Mouse (Mus musculus): ENCODE measurements around the gene Hist1h1b.
"Not testable (repeated sequence)": the region's sequence is repeated elsewhere in the genome, so short reads cannot be mapped to it uniquely, and the experiment has no call there.

The Hist1h1b gene

GRCm38 (mm10) chr13:21782361-21783254, 2.2 kb upstream of the Hist1h1b start:
- not testable (repeated sequence) for DNase-seq (ENCODE audit: low spot score in 2 of 2)

- DNase-seq (ENCODE audit: low spot score in 2 of 2): no peak
Measured at GRCm38 (mm10) chr13:21781639-21782038, 1.2 kb upstream of the Hist1h1b start.

GRCm38 (mm10) chr13:21781021-21781555, 663 bp upstream of the Hist1h1b start:
- no peak for DNase-seq (ENCODE audit: low spot score in 2 of 2)

GRCm38 (mm10) chr13:21778814-21779766, 1.3 kb downstream of the Hist1h1b start:
- DNase-seq (ENCODE audit: low spot score in 2 of 2): peak; percentile 51 to 59

- no peak for DNase-seq (ENCODE audit: low spot score in 2 of 2)
Measured at GRCm38 (mm10) chr13:21755707-21756106, 24.7 kb downstream of the Hist1h1b start.

GRCm38 (mm10) chr13:21754294-21755001, 26.0 kb downstream of the Hist1h1b start:
- DNase-seq (ENCODE audit: low spot score in 2 of 2): not testable (repeated sequence)

- DNase-seq (ENCODE audit: low spot score in 2 of 2): peak; percentile 37 to 53
Measured at GRCm38 (mm10) chr13:21753524-21754285, 26.7 kb downstream of the Hist1h1b start, which contains the start of the genes Hist1h2ak and Hist1h2bn. Gene Hist1h2ak (minus strand): TSS chr13:21753827. Gene Hist1h2bn (plus strand): TSS chr13:21754123.

- no peak for DNase-seq (ENCODE audit: low spot score in 2 of 2)
Measured at GRCm38 (mm10) chr13:21753051-21753523, 27.3 kb downstream of the Hist1h1b start.

GRCm38 (mm10) chr13:21752356-21752755, 28.1 kb downstream of the Hist1h1b start:
- DNase-seq (ENCODE audit: low spot score in 2 of 2): no peak

- no peak for DNase-seq (ENCODE audit: low spot score in 2 of 2)
Measured at GRCm38 (mm10) chr13:21751827-21752226, 28.6 kb downstream of the Hist1h1b start.

- no peak for DNase-seq (ENCODE audit: low spot score in 2 of 2)
Measured at GRCm38 (mm10) chr13:21751417-21751816, 29.0 kb downstream of the Hist1h1b start.

GRCm38 (mm10) chr13:21750159-21751017, 30.0 kb downstream of the Hist1h1b start, which contains the start of gene Hist1h4k:
Gene Hist1h4k (minus strand): TSS chr13:21750505.
- DNase-seq (ENCODE audit: low spot score in 2 of 2): peak; percentile 87 to 88

GRCm38 (mm10) chr13:21749387-21750158, 30.9 kb downstream of the Hist1h1b start:
- DNase-seq (ENCODE audit: low spot score in 2 of 2): no peak

- DNase-seq (ENCODE audit: low spot score in 2 of 2): no peak
Measured at GRCm38 (mm10) chr13:21745006-21745405, 35.4 kb downstream of the Hist1h1b start.

- DNase-seq (ENCODE audit: low spot score in 2 of 2): peak; percentile 65 to 73
Measured at GRCm38 (mm10) chr13:21734906-21735767, 45.3 kb downstream of the Hist1h1b start, which contains the start of gene Hist1h4j. Gene Hist1h4j (plus strand): TSS chr13:21735064.

- peak in 1 of 2 experiments; percentile 55 for DNase-seq (ENCODE audit: low spot score in 2 of 2)
Measured at GRCm38 (mm10) chr13:21734010-21734905, 46.2 kb downstream of the Hist1h1b start.
